ENCODE assay signal across 21 mouse cellular contexts in the genomic region with DNA sequence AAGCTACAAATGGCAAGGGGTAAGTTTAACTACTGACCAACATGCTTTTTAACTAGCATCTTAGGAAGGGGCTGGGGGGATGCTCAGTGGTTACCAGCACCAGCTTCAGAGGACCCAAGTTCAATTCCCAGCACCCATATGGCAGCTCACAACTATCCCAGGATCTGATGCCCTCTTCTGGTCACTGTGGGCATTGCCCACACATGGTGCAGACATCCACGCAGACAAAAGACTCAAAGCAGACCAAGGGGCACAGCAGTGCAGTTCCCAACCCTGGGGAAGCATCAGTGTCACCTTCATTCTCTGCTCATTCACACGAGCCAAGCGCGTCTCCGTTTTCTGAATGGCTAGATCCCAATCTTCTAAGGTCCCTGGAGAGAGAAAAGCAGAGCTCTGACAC. TPM values are rescaled to one million over a fixed set of nuclear protein-coding genes. Genes with fewer than 3 reads are reported as not detected.
DNase-seq lines count a peak whose midpoint lies in the region; ATAC-seq and TF ChIP-seq lines count a peak whose summit lies in the region.
"Had no signal": no experiment of that assay in that cellular context is flagged by ENCODE, and none has a peak within 500 bp of the region (broad histone marks: within the 10 kb centered on the region; RNA-seq: fewer than 3 reads in every experiment).

No protein-coding gene starts in this region.

- TF ChIP-seq CTCF in hindbrain, postnatal 0 days (IDR thresholded peaks at IDR 0.05; ENCODE audit: low read depth), result peak; percentile 43
- peak; percentile 15; the same call in 1 of the 2 replicates for TF ChIP-seq CTCF in lung, adult 2 months (IDR thresholded peaks at IDR 0.05; ENCODE audit: insufficient read depth, low read length)
- peak; percentile 36 for TF ChIP-seq CTCF in bone marrow macrophage, adult 2 months (IDR thresholded peaks at IDR 0.05; ENCODE audit: low read depth, low read length)

- H3K27me3 ChIP-seq in hindbrain, postnatal 0 days (ENCODE audit: insufficient read depth, low read length), result no peaks in the 10 kb centered on the region
- H3K27me3 ChIP-seq in hindbrain, embryonic 11.5 days (ENCODE audit: control insufficient read depth, insufficient read depth, low read length), result no peaks in the 10 kb centered on the region
- H3K27me3 ChIP-seq in heart, embryonic 10.5 days (ENCODE audit: insufficient read depth, poor library complexity, severe bottlenecking), result no peaks in the 10 kb centered on the region
- H3K27me3 ChIP-seq: forebrain, embryonic 15.5 days; liver, embryonic 13.5 days had no signal

- no peak overlapping the region for H3K4me2 ChIP-seq in hindbrain, postnatal 0 days (ENCODE audit: low read depth, low read length)
- H3K4me2 ChIP-seq in hindbrain, embryonic 11.5 days (replicated peaks; ENCODE audit: low read depth, low read length), result no peak overlapping the region
- H3K4me2 ChIP-seq: forebrain, embryonic 15.5 days; liver, embryonic 13.5 days had no signal

- H3K9me3 ChIP-seq in hindbrain, postnatal 0 days (ENCODE audit: low read length), result no peaks in the 10 kb centered on the region
- no peaks in the 10 kb centered on the region for H3K9me3 ChIP-seq in hindbrain, embryonic 11.5 days (ENCODE audit: control insufficient read depth, low read length)
- no peaks in the 10 kb centered on the region for H3K9me3 ChIP-seq in heart, embryonic 10.5 days
- H3K9me3 ChIP-seq: forebrain, embryonic 15.5 days; liver, embryonic 13.5 days had no signal

- H3K4me1 ChIP-seq in hindbrain, postnatal 0 days (ENCODE audit: insufficient read depth, low read length), result no peaks in the 10 kb centered on the region
- H3K4me1 ChIP-seq in hindbrain, embryonic 11.5 days (replicated peaks; ENCODE audit: control insufficient read depth, insufficient read depth, low read length), result no peaks in the 10 kb centered on the region
- no peaks in the 10 kb centered on the region for H3K4me1 ChIP-seq in lung, adult 2 months (ENCODE audit: control insufficient read depth, insufficient read depth, low read length)
- no peaks in the 10 kb centered on the region for H3K4me1 ChIP-seq in bone marrow macrophage, adult 2 months (ENCODE audit: control insufficient read depth, insufficient read depth, low read length)
- H3K4me1 ChIP-seq in heart, embryonic 10.5 days, result no peaks in the 10 kb centered on the region
- H3K4me1 ChIP-seq: forebrain, embryonic 15.5 days; liver, embryonic 13.5 days had no signal

- H3K27ac ChIP-seq in hindbrain, postnatal 0 days, result no peak overlapping the region
- H3K27ac ChIP-seq in hindbrain, embryonic 11.5 days (ENCODE audit: low read depth, low read length), result no peak overlapping the region
- no peak overlapping the region for H3K27ac ChIP-seq in bone marrow macrophage, adult 2 months (ENCODE audit: insufficient read depth, low read depth, low read length)
- no peak overlapping the region for H3K27ac ChIP-seq in heart, embryonic 10.5 days
- H3K27ac ChIP-seq: forebrain, embryonic 15.5 days; liver, embryonic 13.5 days had no signal

- no peak for DNase-seq in hindbrain, postnatal 0 days (ENCODE audit: low spot score)
- DNase-seq in hindbrain, embryonic 11.5 days (ENCODE audit: low spot score), result no peak
- no peak for DNase-seq in lung, adult 2 months
- no peak for DNase-seq in lung, postnatal 4 days
- peak; percentile 50 for DNase-seq in ES-CJ7 (ENCODE audit: low read depth, low spot score)
- no peak for DNase-seq in heart, embryonic 10.5 days (ENCODE audit: low spot score)
- no peak for DNase-seq in spleen, adult 18-20 months
- DNase-seq: heart, postnatal 14 days; liver, embryonic 13.5 days; midbrain, embryonic 14.5 days; right cerebral cortex, postnatal 4 days; thymus, postnatal 25 days had no signal

- WGBS in hindbrain, postnatal 0 days, result 94% methylated on average over 5 of the region's 5 CpGs
- WGBS in hindbrain, embryonic 11.5 days, result 96% methylated on average over 5 of the region's 5 CpGs
- 95% methylated on average over 5 of the region's 5 CpGs for WGBS in lung, adult 2 months
- WGBS in heart, embryonic 10.5 days, result 95% methylated on average over 5 of the region's 5 CpGs

- H3K36me3 ChIP-seq in hindbrain, postnatal 0 days (ENCODE audit: insufficient read depth, low read length), result peaks cover 90% of the 10 kb centered on the region
- peaks cover 59% of the 10 kb centered on the region for H3K36me3 ChIP-seq in hindbrain, embryonic 11.5 days (ENCODE audit: control insufficient read depth, insufficient read depth, low read length)
- peaks cover 100% of the 10 kb centered on the region for H3K36me3 ChIP-seq in heart, embryonic 10.5 days

- TF ChIP-seq POLR2A in lung, adult 2 months (IDR thresholded peaks at IDR 0.05; ENCODE audit: borderline replicate concordance, extremely low read depth, low read depth, low read length), result no peak
- TF ChIP-seq POLR2A in bone marrow macrophage, adult 2 months (IDR thresholded peaks at IDR 0.05; ENCODE audit: borderline replicate concordance, low read depth, low read length), result no peak

- no peak overlapping the region for H3K9ac ChIP-seq in hindbrain, postnatal 0 days (replicated peaks; ENCODE audit: low read length)
- H3K9ac ChIP-seq in hindbrain, embryonic 11.5 days (ENCODE audit: low read depth, low read length), result no peak overlapping the region
- H3K9ac ChIP-seq: forebrain, embryonic 15.5 days; liver, embryonic 13.5 days had no signal

- no peak overlapping the region for H3K4me3 ChIP-seq in hindbrain, postnatal 0 days (ENCODE audit: low read length)
- no peak overlapping the region for H3K4me3 ChIP-seq in hindbrain, embryonic 11.5 days (ENCODE audit: low read depth, low read length)
- H3K4me3 ChIP-seq in lung, adult 2 months (replicated peaks; ENCODE audit: extremely low read depth, low read depth, low read length), result no peak overlapping the region
- no peak overlapping the region for H3K4me3 ChIP-seq in bone marrow macrophage, adult 2 months (ENCODE audit: insufficient read depth, low read length)
- no peak overlapping the region for H3K4me3 ChIP-seq in heart, embryonic 10.5 days
- H3K4me3 ChIP-seq: forebrain, embryonic 15.5 days; liver, embryonic 13.5 days had no signal

- no peak for ATAC-seq in hindbrain, postnatal 0 days
- ATAC-seq in hindbrain, embryonic 11.5 days (ENCODE audit: low FRiP score), result no peak
- ATAC-seq: forebrain, embryonic 15.5 days; hindbrain, embryonic 16.5 days had no signal

RNA-seq across cellular contexts. Expression of gene Ficd, which starts 12.0 kb away (rescaled TPM):
- total RNA-seq in hindbrain, postnatal 0 days (2014; rRNA removed), result 11.7 and 12.0 TPM in 2 replicates
- 8.6 and 8.7 TPM in 2 replicates for polyA plus RNA-seq in hindbrain, postnatal 0 days (2015; fragmentation: Nextera tagmentation; extraction: Ambion mirVana)
- polyA plus RNA-seq in hindbrain, embryonic 11.5 days (2014; fragmentation: Nextera tagmentation; extraction: Ambion mirVana), result 3.3 and 3.8 TPM in 2 replicates
- 10.6 and 10.7 TPM in 2 replicates for polyA plus RNA-seq in lung, adult 2 months (2012; rRNA removed)
- polyA plus RNA-seq in bone marrow macrophage, adult 2 months (2012; ENCODE audit: insufficient read depth, insufficient read length, missing spikeins), result 3.0 and 3.7 TPM in 2 replicates
- 5.3 and 6.4 TPM in 2 replicates for polyA plus RNA-seq in heart, embryonic 10.5 days (2016; fragmentation: Nextera tagmentation; extraction: Ambion mirVana)

RNA-seq across cellular contexts. Expression of gene 1700069L16Rik, which starts 23.1 kb away (rescaled TPM):
- total RNA-seq in hindbrain, postnatal 0 days (2014; rRNA removed), result not detected in 2 replicates
- polyA plus RNA-seq in hindbrain, postnatal 0 days (2015; fragmentation: Nextera tagmentation; extraction: Ambion mirVana), result not detected in 2 replicates
- polyA plus RNA-seq in hindbrain, embryonic 11.5 days (2014; fragmentation: Nextera tagmentation; extraction: Ambion mirVana), result not detected in 2 replicates
- not detected in 2 replicates for polyA plus RNA-seq in lung, adult 2 months (2012; rRNA removed)
- polyA plus RNA-seq in bone marrow macrophage, adult 2 months (2012; ENCODE audit: insufficient read depth, insufficient read length, missing spikeins), result not detected in 2 replicates
- not detected in 2 replicates for polyA plus RNA-seq in heart, embryonic 10.5 days (2016; fragmentation: Nextera tagmentation; extraction: Ambion mirVana)
- total RNA-seq: gastrocnemius, adult 8-10 months; heart, adult 8-10 months; heart, postnatal 14 days; layer of hippocampus, adult 8-10 months; left cerebral cortex, postnatal 14 days had no signal
- polyA plus RNA-seq: forebrain, embryonic 15.5 days; hindbrain, embryonic 16.5 days; kidney, embryonic 14.5 days; liver, embryonic 13.5 days; midbrain, embryonic 14.5 days; neural tube, embryonic 11.5 days had no signal

RNA-seq across cellular contexts. Expression of gene Sart3, which starts 24.7 kb away (rescaled TPM):
- total RNA-seq in hindbrain, postnatal 0 days (2014; rRNA removed), result 34.7 and 45.6 TPM in 2 replicates
- polyA plus RNA-seq in hindbrain, postnatal 0 days (2015; fragmentation: Nextera tagmentation; extraction: Ambion mirVana), result 24.8 and 26.4 TPM in 2 replicates
- polyA plus RNA-seq in hindbrain, embryonic 11.5 days (2014; fragmentation: Nextera tagmentation; extraction: Ambion mirVana), result 45.1 and 51.1 TPM in 2 replicates
- polyA plus RNA-seq in lung, adult 2 months (2012; rRNA removed), result 20.2 and 24.2 TPM in 2 replicates
- polyA plus RNA-seq in bone marrow macrophage, adult 2 months (2012; ENCODE audit: insufficient read depth, insufficient read length, missing spikeins), result 23.5 and 29.8 TPM in 2 replicates
- 46.0 and 63.9 TPM in 2 replicates for polyA plus RNA-seq in heart, embryonic 10.5 days (2016; fragmentation: Nextera tagmentation; extraction: Ambion mirVana)

RNA-seq across cellular contexts. Expression of gene Iscu, which starts 24.9 kb away (rescaled TPM):
- total RNA-seq in hindbrain, postnatal 0 days (2014; rRNA removed), result 53.5 and 77.9 TPM in 2 replicates
- polyA plus RNA-seq in hindbrain, postnatal 0 days (2015; fragmentation: Nextera tagmentation; extraction: Ambion mirVana), result 111 and 122 TPM in 2 replicates
- 108 TPM in 2 replicates for polyA plus RNA-seq in hindbrain, embryonic 11.5 days (2014; fragmentation: Nextera tagmentation; extraction: Ambion mirVana)
- polyA plus RNA-seq in lung, adult 2 months (2012; rRNA removed), result 115 and 118 TPM in 2 replicates
- polyA plus RNA-seq in bone marrow macrophage, adult 2 months (2012; ENCODE audit: insufficient read depth, insufficient read length, missing spikeins), result 106 and 109 TPM in 2 replicates
- polyA plus RNA-seq in heart, embryonic 10.5 days (2016; fragmentation: Nextera tagmentation; extraction: Ambion mirVana), result 98.7 and 105 TPM in 2 replicates

RNA-seq across cellular contexts. Expression of gene Tmem119, which starts 52.7 kb away (rescaled TPM):
- 5.2 and 9.2 TPM in 2 replicates for total RNA-seq in hindbrain, postnatal 0 days (2014; rRNA removed)
- 7.3 and 7.6 TPM in 2 replicates for polyA plus RNA-seq in hindbrain, postnatal 0 days (2015; fragmentation: Nextera tagmentation; extraction: Ambion mirVana)
- 18.8 and 21.3 TPM in 2 replicates for polyA plus RNA-seq in hindbrain, embryonic 11.5 days (2014; fragmentation: Nextera tagmentation; extraction: Ambion mirVana)
- polyA plus RNA-seq in lung, adult 2 months (2012; rRNA removed), result 59.9 and 72.5 TPM in 2 replicates
- 0.99 and 1.7 TPM in 2 replicates for polyA plus RNA-seq in bone marrow macrophage, adult 2 months (2012; ENCODE audit: insufficient read depth, insufficient read length, missing spikeins)
- polyA plus RNA-seq in heart, embryonic 10.5 days (2016; fragmentation: Nextera tagmentation; extraction: Ambion mirVana), result 13.5 and 42.1 TPM in 2 replicates
